Mouse (Mus musculus) E14TG2a.4 (cell line): ENCODE data around the gene Paxbp1.

ENCODE experiments used
- CTCF ChIP-seq: conservative IDR thresholded peaks from 2 replicates; pipeline ENCODE4 v1.5.1; 2014; ENCODE audit warnings: low read length
- NANOG ChIP-seq: IDR thresholded peaks from 2 replicates; pipeline ENCODE4 v1.6.1; 2014; ENCODE audit warnings: borderline replicate concordance, low read length, mixed read lengths
- POU5F1 ChIP-seq: IDR thresholded peaks from 2 replicates; pipeline ENCODE4 v1.6.1; 2014; ENCODE audit warnings: low read length, borderline replicate concordance

GRCm38 (mm10) chr16:91010581-91011020 is 33.7 kb downstream of the Paxbp1 start:
- TF ChIP-seq CTCF (no peak), POU5F1 (no peak), NANOG (no peak)
